Mouse (Mus musculus) CD8-positive naive resting alpha-beta T cell, adult 2 months (primary cell): ENCODE measurements around the gene Heg1.
A peak's percentile ranks its signal among the peaks of the same experiment; 100 is the strongest.

Experiments used
- DNase-seq, 2 experiments: peaks; one replicate each; pipeline ENCODE4 v3.0.0; 2022; ENCODE audit warnings: low read depth in 2 of 2, low spot score in 2 of 2

The Heg1 gene

GRCm38 (mm10) chr16:33684162-33684702 is at the start of gene Heg1:
TSS of gene Heg1 (plus strand) at chr16:33684370.
- DNase-seq = peak; percentile 66 to 75

- DNase-seq = no peak
Observed at GRCm38 (mm10) chr16:33635836-33636595, 48.2 kb upstream of the Heg1 start.

GRCm38 (mm10) chr16:33641779-33642178 is 42.4 kb upstream of the Heg1 start:
- DNase-seq = no peak

- DNase-seq = no peak
Observed at GRCm38 (mm10) chr16:33653116-33653515, 31.1 kb upstream of the Heg1 start.

- DNase-seq = no peak
Observed at GRCm38 (mm10) chr16:33655443-33655842, 28.7 kb upstream of the Heg1 start.

GRCm38 (mm10) chr16:33657191-33657590 is 27.0 kb upstream of the Heg1 start:
- DNase-seq = no peak

- no peak for DNase-seq
Observed at GRCm38 (mm10) chr16:33658121-33658520, 26.0 kb upstream of the Heg1 start.

GRCm38 (mm10) chr16:33659521-33659920 is 24.6 kb upstream of the Heg1 start:
- no peak for DNase-seq

GRCm38 (mm10) chr16:33660125-33660524 is 24.0 kb upstream of the Heg1 start:
- DNase-seq = no peak

- no peak for DNase-seq
Observed at GRCm38 (mm10) chr16:33662841-33663240, 21.3 kb upstream of the Heg1 start.

- no peak for DNase-seq
Observed at GRCm38 (mm10) chr16:33666226-33666625, 17.9 kb upstream of the Heg1 start.

GRCm38 (mm10) chr16:33666985-33667538 is 17.1 kb upstream of the Heg1 start:
- no peak for DNase-seq

GRCm38 (mm10) chr16:33668448-33668847 is 15.7 kb upstream of the Heg1 start:
- no peak for DNase-seq

GRCm38 (mm10) chr16:33669072-33669471 is 15.1 kb upstream of the Heg1 start:
- DNase-seq = no peak

- DNase-seq = no peak
Observed at GRCm38 (mm10) chr16:33670340-33670739, 13.8 kb upstream of the Heg1 start.

GRCm38 (mm10) chr16:33670933-33671332 is 13.2 kb upstream of the Heg1 start:
- DNase-seq = no peak

GRCm38 (mm10) chr16:33672188-33672587 is 12.0 kb upstream of the Heg1 start:
- no peak for DNase-seq

GRCm38 (mm10) chr16:33672643-33673042 is 11.5 kb upstream of the Heg1 start:
- DNase-seq = no peak

GRCm38 (mm10) chr16:33673530-33674109 is 10.6 kb upstream of the Heg1 start:
- no peak for DNase-seq

- no peak for DNase-seq
Observed at GRCm38 (mm10) chr16:33675151-33675847, 8.9 kb upstream of the Heg1 start.

- DNase-seq = no peak
Observed at GRCm38 (mm10) chr16:33675848-33676184, 8.4 kb upstream of the Heg1 start.
